Mouse (Mus musculus): Measurements from ENCODE around the gene Apbb1. TPM values are rescaled to one million over a fixed set of nuclear protein-coding genes. Genes with fewer than 3 reads are reported as not detected.

The Apbb1 gene
- total and polyA plus RNA-seq, 2 experiments from 2014 or later, result 341 to 571 TPM

- WGBS, result 88% methylated on average over 3 of the region's 3 CpGs
- H3K4me2 ChIP-seq (ENCODE audit: low read depth, low read length, poor library complexity, severe bottlenecking), result no peak overlapping the region
- H3K27ac ChIP-seq (ENCODE audit: low read depth, low read length), result no peak overlapping the region
- TF ChIP-seq CTCF (IDR thresholded peaks at IDR 0.05), result no peak
- no peaks in the 10 kb centered on the region for H3K9me3 ChIP-seq (ENCODE audit: low read length)
- peaks cover 76% of the 10 kb centered on the region for H3K36me3 ChIP-seq (ENCODE audit: insufficient read depth, low read length)
- no peak for DNase-seq (ENCODE audit: low spot score)
- no peaks in the 10 kb centered on the region for H3K27me3 ChIP-seq (ENCODE audit: insufficient read depth, low read length)
- ATAC-seq (ENCODE audit: low FRiP score), result no peak
- H3K4me1 ChIP-seq (ENCODE audit: insufficient read depth, low read length), result no peaks in the 10 kb centered on the region
- H3K9ac ChIP-seq (replicated peaks; ENCODE audit: low read length, poor library complexity, severe bottlenecking), result no peak overlapping the region
- no peak overlapping the region for H3K4me3 ChIP-seq (ENCODE audit: low read depth, low read length)
Observed at GRCm38 (mm10) chr7:105562317-105562716, 19.1 kb downstream of the Apbb1 start.

- WGBS, result 95% methylated on average over 9 of the region's 9 CpGs
- DNase-seq (ENCODE audit: low spot score) (no peak), ATAC-seq (ENCODE audit: low FRiP score) (no peak)
- TF ChIP-seq CTCF (IDR thresholded peaks at IDR 0.05), result no peak
- Histone ChIP-seq H3K27me3 (ENCODE audit: insufficient read depth, low read length) (no peaks in the 10 kb centered on the region), H3K4me2 (ENCODE audit: low read depth, low read length, poor library complexity, severe bottlenecking) (no peak overlapping the region), H3K27ac (ENCODE audit: low read depth, low read length) (no peak overlapping the region), H3K4me3 (ENCODE audit: low read depth, low read length) (no peak overlapping the region), H3K36me3 (ENCODE audit: insufficient read depth, low read length) (peaks cover 47% of the 10 kb centered on the region), H3K9ac (replicated peaks; ENCODE audit: low read length, poor library complexity, severe bottlenecking) (no peak overlapping the region), H3K9me3 (ENCODE audit: low read length) (no peaks in the 10 kb centered on the region), H3K4me1 (ENCODE audit: insufficient read depth, low read length) (peaks cover 15% of the 10 kb centered on the region)
Observed at GRCm38 (mm10) chr7:105559016-105559415, 22.4 kb downstream of the Apbb1 start.

- Histone ChIP-seq H3K36me3 (ENCODE audit: insufficient read depth, low read length) (peaks cover 45% of the 10 kb centered on the region), H3K4me3 (ENCODE audit: low read depth, low read length) (no peak overlapping the region), H3K27me3 (ENCODE audit: insufficient read depth, low read length) (no peaks in the 10 kb centered on the region), H3K9ac (replicated peaks; ENCODE audit: low read length, poor library complexity, severe bottlenecking) (no peak overlapping the region), H3K27ac (ENCODE audit: low read depth, low read length) (no peak overlapping the region), H3K9me3 (ENCODE audit: low read length) (no peaks in the 10 kb centered on the region), H3K4me1 (ENCODE audit: insufficient read depth, low read length) (peaks cover 15% of the 10 kb centered on the region), H3K4me2 (ENCODE audit: low read depth, low read length, poor library complexity, severe bottlenecking) (no peak overlapping the region)
- no peak for DNase-seq (ENCODE audit: low spot score)
- no peak for TF ChIP-seq CTCF (IDR thresholded peaks at IDR 0.05)
- no peak for ATAC-seq (ENCODE audit: low FRiP score)
- 81% methylated on average over 11 of the region's 11 CpGs for WGBS
Observed at GRCm38 (mm10) chr7:105557671-105558070, 23.8 kb downstream of the Apbb1 start.

- 90% methylated on average over 8 of the region's 8 CpGs for WGBS
- ATAC-seq (ENCODE audit: low FRiP score) (no peak), DNase-seq (ENCODE audit: low spot score) (no peak)
- Histone ChIP-seq H3K27ac (ENCODE audit: low read depth, low read length) (no peak overlapping the region), H3K27me3 (ENCODE audit: insufficient read depth, low read length) (no peaks in the 10 kb centered on the region), H3K4me2 (ENCODE audit: low read depth, low read length, poor library complexity, severe bottlenecking) (no peak overlapping the region), H3K4me1 (ENCODE audit: insufficient read depth, low read length) (peaks cover 15% of the 10 kb centered on the region), H3K9ac (replicated peaks; ENCODE audit: low read length, poor library complexity, severe bottlenecking) (no peak overlapping the region; the same call in 1 of the 2 replicates), H3K4me3 (ENCODE audit: low read depth, low read length) (no peak overlapping the region), H3K9me3 (ENCODE audit: low read length) (no peaks in the 10 kb centered on the region), H3K36me3 (ENCODE audit: insufficient read depth, low read length) (peaks cover 35% of the 10 kb centered on the region)
- TF ChIP-seq CTCF (IDR thresholded peaks at IDR 0.05), result no peak
Observed at GRCm38 (mm10) chr7:105556406-105556805, 25.0 kb downstream of the Apbb1 start.

GRCm38 (mm10) chr7:105555571-105555970 lies 25.9 kb downstream of the Apbb1 start:
- Histone ChIP-seq H3K4me1 (ENCODE audit: insufficient read depth, low read length) (peaks cover 15% of the 10 kb centered on the region), H3K27me3 (ENCODE audit: insufficient read depth, low read length) (no peaks in the 10 kb centered on the region), H3K27ac (ENCODE audit: low read depth, low read length) (no peak overlapping the region), H3K9ac (replicated peaks; ENCODE audit: low read length, poor library complexity, severe bottlenecking) (no peak overlapping the region), H3K9me3 (ENCODE audit: low read length) (no peaks in the 10 kb centered on the region), H3K36me3 (ENCODE audit: insufficient read depth, low read length) (peaks cover 30% of the 10 kb centered on the region), H3K4me3 (ENCODE audit: low read depth, low read length) (no peak overlapping the region), H3K4me2 (ENCODE audit: low read depth, low read length, poor library complexity, severe bottlenecking) (peak overlapping the region; percentile 89)
- ATAC-seq (ENCODE audit: low FRiP score) (no peak), DNase-seq (ENCODE audit: low spot score) (no peak)
- TF ChIP-seq CTCF (IDR thresholded peaks at IDR 0.05), result no peak
- WGBS, result 88% methylated on average over 10 of the region's 10 CpGs

- Histone ChIP-seq H3K9me3 (ENCODE audit: low read length) (no peaks in the 10 kb centered on the region), H3K9ac (replicated peaks; ENCODE audit: low read length, poor library complexity, severe bottlenecking) (peak within 1 kb of the TSS; percentile 84), H3K4me2 (ENCODE audit: low read depth, low read length, poor library complexity, severe bottlenecking) (peak within 1 kb of the TSS; percentile 89), H3K36me3 (ENCODE audit: insufficient read depth, low read length) (peaks cover 24% of the 10 kb centered on the region), H3K27me3 (ENCODE audit: insufficient read depth, low read length) (no peaks in the 10 kb centered on the region), H3K27ac (ENCODE audit: low read depth, low read length) (peak within 1 kb of the TSS; percentile 78), H3K4me3 (ENCODE audit: low read depth, low read length) (peak within 1 kb of the TSS; percentile 78), H3K4me1 (ENCODE audit: insufficient read depth, low read length) (peaks cover 15% of the 10 kb centered on the region)
- TF ChIP-seq CTCF (IDR thresholded peaks at IDR 0.05), result no peak; the same call in 1 of the 2 replicates
- 5% methylated on average over 26 of the region's 26 CpGs for WGBS
- ATAC-seq (ENCODE audit: low FRiP score) (peak; percentile 91), DNase-seq (ENCODE audit: low spot score) (peak; percentile 95)
Observed at GRCm38 (mm10) chr7:105554212-105554942, 27.1 kb downstream of the Apbb1 start, which contains the start of gene Smpd1. Gene Smpd1 (plus strand): TSS chr7:105554360.
